Mouse (Mus musculus): ENCODE results near the gene 3110070M22Rik.
"Not testable (repeated sequence)": the region's sequence is repeated elsewhere in the genome, so short reads cannot be mapped to it uniquely, and the experiment has no call there.

The 3110070M22Rik gene

GRCm38 (mm10) chr13:119487880-119488580 is at the start of gene 3110070M22Rik, which contains the start of gene Tmem267:
3110070M22Rik (minus strand) TSS chr13:119488383.
Tmem267 (plus strand) TSS chr13:119488039.
- DNase-seq: peak; percentile 91 to 94

- DNase-seq: not testable (repeated sequence)
Observed at GRCm38 (mm10) chr13:119494938-119495337, 6.8 kb upstream of the 3110070M22Rik start.

DNA sequence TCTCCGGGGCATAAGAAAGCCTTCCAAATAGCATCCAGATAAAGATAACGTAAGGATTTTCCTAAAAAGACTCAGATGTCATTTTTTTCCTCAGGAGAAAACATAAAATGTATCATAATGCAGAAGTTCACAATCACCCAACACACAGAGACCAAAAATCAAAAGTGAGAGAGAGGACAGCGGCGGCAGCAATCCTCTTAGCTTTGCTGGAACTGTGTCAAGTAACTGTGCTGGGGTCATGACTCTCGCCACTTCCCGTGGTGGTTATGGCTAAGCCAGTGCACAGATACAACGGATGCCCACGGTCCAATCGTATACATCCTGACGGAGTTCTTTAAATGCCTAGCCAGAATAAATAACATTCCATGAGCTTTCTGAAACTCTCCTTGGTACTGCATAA is 3.9 kb upstream of the 3110070M22Rik start:
- not testable (repeated sequence) for DNase-seq

DNA sequence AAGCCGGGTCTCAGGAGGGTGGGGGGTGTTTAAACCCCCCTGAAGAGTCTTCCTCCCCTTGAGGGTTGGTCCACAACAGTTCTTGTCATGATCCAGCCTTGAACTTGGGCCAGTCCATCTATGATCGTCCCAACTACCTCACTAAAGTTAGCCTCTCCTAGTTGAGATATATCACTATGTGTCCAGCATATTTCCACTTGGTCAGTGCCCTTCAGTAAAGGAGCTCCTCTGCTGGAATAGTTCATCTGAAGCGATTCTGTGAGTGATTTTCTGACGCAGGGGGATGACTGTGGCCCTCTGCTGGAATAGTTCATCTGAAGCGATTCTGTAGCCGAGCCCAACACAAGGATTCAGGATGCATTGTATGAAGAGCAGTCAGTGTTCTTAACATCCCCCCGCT is 829 bp downstream of the 3110070M22Rik start:
- DNase-seq: peak; percentile 7 to 14

- no peak for DNase-seq
Observed at GRCm38 (mm10) chr13:119477789-119478188, 10.4 kb downstream of the 3110070M22Rik start.

GRCm38 (mm10) chr13:119476631-119477030 is 11.6 kb downstream of the 3110070M22Rik start:
- no peak for DNase-seq

DNA sequence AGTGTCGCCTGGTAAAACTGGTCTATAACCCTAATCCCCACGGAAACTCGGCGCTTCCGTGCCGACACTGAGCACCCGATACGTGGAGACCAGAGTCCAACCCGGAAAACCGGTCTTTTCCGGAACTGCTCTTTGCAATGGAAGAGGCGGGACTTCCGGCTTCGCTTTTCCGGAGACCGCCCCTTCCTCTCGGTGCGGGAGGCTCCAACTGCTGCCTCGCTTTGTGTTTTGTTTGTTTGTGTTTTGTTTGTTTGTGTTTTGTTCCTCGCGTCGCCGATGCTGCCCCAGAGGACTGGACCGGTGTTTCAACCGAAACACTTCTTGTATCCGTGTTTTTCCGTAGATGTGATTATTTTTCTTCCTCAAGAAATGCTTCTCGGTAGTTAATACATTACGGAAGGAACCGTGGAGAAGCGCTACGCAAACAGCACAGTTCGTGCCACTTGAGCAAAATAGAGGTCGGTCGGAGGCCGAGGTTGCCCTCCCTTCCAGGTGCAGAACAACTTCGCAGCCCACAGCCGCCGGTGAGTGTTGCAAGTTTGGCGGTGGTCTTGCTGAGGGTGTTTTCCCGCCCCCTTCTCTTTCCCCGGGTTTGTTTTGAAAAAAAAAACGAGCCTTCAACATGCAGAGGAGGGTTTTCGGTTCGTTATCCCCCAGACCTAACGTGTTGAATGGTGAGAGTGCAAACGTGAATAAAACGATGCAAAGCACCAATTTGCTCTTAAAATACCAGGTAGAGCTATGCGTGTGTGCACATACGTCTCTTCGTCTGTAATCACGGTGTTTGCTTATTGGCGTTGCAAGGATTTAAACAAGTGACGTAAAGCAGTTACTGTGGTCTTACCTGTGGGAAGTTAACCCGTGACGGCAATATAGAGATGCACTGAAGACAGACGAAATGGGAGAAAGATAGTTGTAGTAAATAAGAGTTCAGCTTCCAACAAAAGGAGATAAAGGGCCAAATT is 25.3 kb downstream of the 3110070M22Rik start, which contains the start of gene 4833420G17Rik:
TSS of gene 4833420G17Rik (plus strand) at position 173 of the 965 bp plus-strand sequence.
- DNase-seq: peak; percentile 92 to 93

GRCm38 (mm10) chr13:119461900-119462595 is 26.1 kb downstream of the 3110070M22Rik start:
- peak; percentile 9 to 28 for DNase-seq

- no peak for DNase-seq
Observed at GRCm38 (mm10) chr13:119456342-119456741, 31.8 kb downstream of the 3110070M22Rik start.

GRCm38 (mm10) chr13:119455082-119455481 is 33.1 kb downstream of the 3110070M22Rik start:
- DNase-seq: no peak

DNA sequence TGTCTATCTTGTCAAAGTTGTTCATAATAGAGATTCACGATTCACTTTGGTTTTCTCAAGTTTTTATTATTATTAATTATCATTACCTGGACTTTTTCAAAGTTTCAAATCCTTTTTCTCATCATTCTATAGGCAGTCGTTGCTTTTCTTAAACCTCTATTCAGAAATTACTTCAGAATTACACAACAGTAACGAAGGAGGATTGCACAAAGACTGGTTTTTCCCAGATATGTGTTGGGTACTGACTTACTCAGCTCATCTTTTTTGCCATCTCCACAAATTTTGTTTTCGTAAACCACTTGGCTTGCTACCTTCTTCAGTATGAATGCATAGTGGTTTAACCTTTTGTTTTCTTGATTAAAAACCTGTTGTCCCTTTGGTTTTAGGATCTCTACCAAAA is 34.6 kb downstream of the 3110070M22Rik start:
- no peak for DNase-seq

DNA sequence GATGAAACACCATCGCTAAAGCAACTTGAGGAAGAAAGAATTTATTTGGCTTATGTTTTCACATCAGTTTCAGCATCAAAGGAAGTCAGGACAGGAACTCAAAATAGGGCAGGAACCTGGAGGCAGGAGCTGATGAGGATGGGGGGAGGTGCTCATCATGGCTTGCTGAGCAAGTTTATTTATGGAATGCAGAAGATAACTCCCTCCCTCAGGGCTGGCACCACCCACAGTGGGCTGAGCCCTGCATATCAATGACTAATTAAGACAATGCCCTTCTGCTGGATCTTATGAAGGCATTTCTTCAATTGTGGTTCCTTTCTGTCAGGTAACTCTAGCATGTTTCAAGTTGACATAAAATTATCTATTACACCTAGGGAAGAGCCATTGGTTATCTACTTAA is 45.9 kb downstream of the 3110070M22Rik start:
- DNase-seq: no peak
